Mouse (Mus musculus): ENCODE results near the gene Ctnna3. TPM values are rescaled to one million over a fixed set of nuclear protein-coding genes. Genes with fewer than 3 reads are reported as not detected.
"Not testable (repeated sequence)": the region's sequence is repeated elsewhere in the genome, so short reads cannot be mapped to it uniquely, and the experiment has no call there.

The Ctnna3 gene
- 0.10 and 0.25 TPM in 2 replicates for polyA plus RNA-seq (2012; rRNA removed)

DNA sequence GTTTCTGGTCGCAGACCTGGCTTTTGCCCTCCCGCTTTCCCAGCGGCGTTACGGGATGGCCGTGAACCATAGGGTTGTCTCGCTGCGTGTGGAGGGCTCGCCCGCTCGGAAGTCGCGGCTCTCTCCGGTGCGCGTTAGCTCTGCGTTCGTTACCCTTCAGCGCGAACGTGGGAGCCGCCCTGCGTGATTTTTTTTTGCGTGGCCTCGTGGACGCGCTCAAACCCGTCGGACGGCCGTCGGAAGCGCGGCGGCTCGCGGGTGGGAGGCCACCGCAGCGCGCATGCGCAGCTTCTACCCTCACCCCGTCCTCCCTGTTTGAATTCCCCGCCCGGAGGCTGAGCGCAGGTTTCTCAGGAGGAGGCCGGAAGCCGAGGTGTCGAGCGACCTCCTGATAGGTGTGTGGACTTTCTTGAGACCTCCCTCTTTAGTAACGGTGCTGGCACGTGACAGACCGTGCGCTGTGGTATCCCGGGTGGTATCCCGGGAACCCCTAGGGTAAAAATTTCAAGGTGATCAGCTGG lies at the start of gene Ctnna3:
TSS of gene Ctnna3 (plus strand) at position 314 of the 521 bp plus-strand sequence.
- peak; percentile 98 for DNase-seq (ENCODE audit: low read depth)
- TF ChIP-seq CTCF (IDR thresholded peaks at IDR 0.05; ENCODE audit: borderline replicate concordance, extremely low read depth, insufficient read depth, insufficient read length), result no peak
- TF ChIP-seq POLR2A (IDR thresholded peaks at IDR 0.05; ENCODE audit: borderline replicate concordance, extremely low read depth, insufficient read depth, insufficient read length, poor library complexity, severe bottlenecking), result peak; percentile 46; the same call in 1 of the 2 replicates

DNA sequence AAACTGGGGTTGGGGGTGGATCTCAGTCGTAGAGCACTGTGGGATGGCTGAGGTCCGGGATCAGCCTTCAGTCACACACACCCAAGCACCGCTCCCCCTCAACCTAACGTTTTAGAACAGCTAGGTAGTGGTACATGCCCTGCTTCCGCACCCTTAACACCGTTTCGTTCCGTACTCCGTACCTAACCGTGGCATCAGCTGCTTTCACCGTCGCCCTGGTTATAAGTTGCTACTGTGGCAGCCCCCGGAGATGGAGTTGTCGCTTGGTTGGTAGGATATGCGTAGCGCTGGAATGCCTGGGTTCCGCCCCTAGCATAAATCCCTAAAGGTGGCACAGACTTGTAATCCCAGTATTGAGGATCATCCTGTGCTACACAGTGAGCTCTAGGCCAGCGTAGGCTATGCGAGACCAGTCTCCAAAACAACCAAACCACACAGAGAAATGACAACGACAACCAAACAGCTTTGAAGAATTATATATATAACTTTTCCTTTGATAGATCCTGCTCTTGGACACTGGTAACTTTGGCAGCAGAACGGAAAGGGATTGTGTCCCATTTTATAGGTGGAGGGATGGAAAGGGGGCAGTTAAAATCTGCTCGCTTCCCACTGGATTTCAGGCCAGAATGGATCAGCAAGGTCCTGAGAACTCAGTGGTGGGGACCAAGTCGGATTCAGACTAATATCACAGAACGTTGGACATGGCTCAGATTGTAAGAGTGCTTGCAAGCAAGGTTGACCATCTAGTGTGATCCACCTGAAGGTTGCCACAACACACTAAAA lies 48.2 kb upstream of the Ctnna3 start, which contains the start of gene Sirt1:
TSS of gene Sirt1 (minus strand) at position 207 of the 783 bp plus-strand sequence.
- DNase-seq (ENCODE audit: low read depth), result peak; percentile 15
- TF ChIP-seq CTCF (IDR thresholded peaks at IDR 0.05; ENCODE audit: borderline replicate concordance, extremely low read depth, insufficient read depth, insufficient read length) (no peak), POLR2A (IDR thresholded peaks at IDR 0.05; ENCODE audit: borderline replicate concordance, extremely low read depth, insufficient read depth, insufficient read length, poor library complexity, severe bottlenecking) (no peak)

DNA sequence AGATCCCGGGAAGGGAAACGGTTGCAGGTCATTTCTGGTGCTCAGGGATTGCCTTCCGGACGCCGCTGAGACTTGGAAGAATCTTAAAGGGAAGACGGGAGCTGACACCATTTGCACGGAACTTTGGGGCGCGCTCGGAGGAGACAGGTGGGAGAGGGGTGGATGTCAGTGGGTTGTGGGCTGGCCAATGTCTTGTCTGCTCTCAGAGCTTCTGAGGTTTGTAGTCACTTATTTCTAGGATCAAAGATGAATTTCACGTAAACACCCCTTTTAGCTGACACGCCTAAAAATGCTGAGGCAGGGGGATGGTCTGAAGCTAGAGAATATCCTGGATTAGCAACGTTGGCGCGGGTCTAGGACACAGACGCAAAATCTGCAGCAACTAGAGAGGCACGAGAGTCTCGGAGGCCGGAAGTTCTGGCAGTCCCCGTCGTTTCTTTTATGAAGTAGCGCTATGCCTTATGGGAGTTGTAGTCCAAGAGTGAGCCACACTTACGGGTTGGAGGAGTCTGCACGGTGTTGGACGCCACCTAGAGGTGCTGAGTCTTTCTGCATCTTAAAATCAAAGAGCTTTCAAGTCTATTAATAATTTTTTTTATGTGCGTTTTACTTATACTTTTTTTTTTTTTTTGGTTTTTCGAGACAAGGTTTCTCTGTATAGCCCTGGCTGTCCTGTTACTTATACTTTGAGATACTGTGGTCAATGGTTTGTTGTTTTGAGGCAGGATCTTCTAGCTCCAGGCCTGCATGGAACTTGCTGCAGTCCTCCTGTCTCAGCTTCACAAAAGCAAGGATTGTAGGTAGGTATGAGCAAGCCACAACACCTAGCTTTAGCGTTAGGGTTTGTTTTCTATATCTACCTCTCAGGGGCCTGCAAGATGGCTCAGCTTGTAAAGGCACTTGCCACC lies 47.3 kb upstream of the Ctnna3 start, which contains the start of gene Dnajc12:
TSS of gene Dnajc12 (plus strand) at position 72 of the 908 bp plus-strand sequence.
- TF ChIP-seq CTCF (IDR thresholded peaks at IDR 0.05; ENCODE audit: borderline replicate concordance, extremely low read depth, insufficient read depth, insufficient read length), result peak; percentile 73
- TF ChIP-seq POLR2A (IDR thresholded peaks at IDR 0.05; ENCODE audit: borderline replicate concordance, extremely low read depth, insufficient read depth, insufficient read length, poor library complexity, severe bottlenecking), result peak; percentile 51; the same call in 1 of the 2 replicates
- DNase-seq (ENCODE audit: low read depth), result peak; percentile 99

DNA sequence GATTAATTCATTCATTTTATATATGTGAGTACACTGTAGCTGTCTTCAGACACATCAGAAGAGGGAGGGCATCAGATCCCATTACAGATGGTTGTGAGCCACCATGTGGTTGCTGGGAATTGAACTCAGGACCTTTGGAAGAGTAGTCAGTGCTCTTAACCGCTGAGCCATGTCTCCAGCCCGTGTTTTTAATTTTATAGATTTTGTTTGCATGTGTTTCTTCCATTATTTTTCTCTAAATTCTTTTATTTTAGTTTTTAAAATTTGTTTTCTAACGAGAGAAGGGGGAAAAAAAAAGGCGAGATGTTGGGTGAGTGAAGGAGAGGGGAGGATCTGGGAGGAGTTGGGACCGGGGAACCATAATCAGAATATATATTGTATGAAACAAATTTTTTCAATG lies 44.0 kb upstream of the Ctnna3 start:
- DNase-seq (ENCODE audit: low read depth), result not testable (repeated sequence)

DNA sequence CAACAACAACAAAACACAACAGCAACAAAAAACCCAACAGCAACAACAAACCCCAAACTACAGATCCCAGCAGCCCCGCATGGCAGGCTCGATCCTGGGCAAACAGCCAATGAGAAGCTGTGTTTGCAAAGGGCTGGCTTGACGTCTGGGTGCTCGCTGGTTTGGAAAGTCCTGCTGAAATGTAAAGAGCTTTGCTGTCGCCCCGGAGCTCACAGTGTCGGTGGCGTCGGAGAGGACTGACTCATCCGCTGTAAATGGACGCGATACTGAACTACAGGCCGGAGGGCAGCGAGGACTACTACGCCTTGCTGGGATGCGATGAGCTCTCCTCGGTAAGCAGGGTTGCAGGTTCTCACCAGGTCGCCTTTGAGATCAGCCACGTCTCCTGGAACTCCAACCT lies 43.5 kb upstream of the Ctnna3 start:
- TF ChIP-seq CTCF (IDR thresholded peaks at IDR 0.05; ENCODE audit: borderline replicate concordance, extremely low read depth, insufficient read depth, insufficient read length) (no peak), POLR2A (IDR thresholded peaks at IDR 0.05; ENCODE audit: borderline replicate concordance, extremely low read depth, insufficient read depth, insufficient read length, poor library complexity, severe bottlenecking) (peak; percentile 24; the same call in 1 of the 2 replicates)
- peak; percentile 96 for DNase-seq (ENCODE audit: low read depth)

DNA sequence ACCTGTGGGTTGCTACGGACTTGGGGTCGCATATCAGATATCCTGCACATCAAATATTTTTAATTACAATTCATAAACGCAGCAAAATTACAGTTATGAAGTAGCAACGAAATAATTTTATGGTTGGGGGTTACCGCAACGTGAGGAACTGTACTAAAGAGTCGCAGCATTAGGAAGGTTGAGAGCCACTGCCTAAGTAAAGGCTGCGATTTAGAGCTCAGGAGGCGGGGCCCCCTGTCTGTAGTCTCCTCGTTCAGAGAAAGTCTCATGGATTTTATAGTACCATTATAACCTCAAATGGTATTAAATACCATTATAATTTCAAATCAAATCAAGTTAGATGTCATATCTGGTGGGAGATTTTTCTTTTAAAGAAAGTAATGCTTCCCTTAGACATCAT lies 42.9 kb upstream of the Ctnna3 start:
- DNase-seq (ENCODE audit: low read depth), result peak; percentile 37
- TF ChIP-seq CTCF (IDR thresholded peaks at IDR 0.05; ENCODE audit: borderline replicate concordance, extremely low read depth, insufficient read depth, insufficient read length) (no peak), POLR2A (IDR thresholded peaks at IDR 0.05; ENCODE audit: borderline replicate concordance, extremely low read depth, insufficient read depth, insufficient read length, poor library complexity, severe bottlenecking) (no peak)

DNA sequence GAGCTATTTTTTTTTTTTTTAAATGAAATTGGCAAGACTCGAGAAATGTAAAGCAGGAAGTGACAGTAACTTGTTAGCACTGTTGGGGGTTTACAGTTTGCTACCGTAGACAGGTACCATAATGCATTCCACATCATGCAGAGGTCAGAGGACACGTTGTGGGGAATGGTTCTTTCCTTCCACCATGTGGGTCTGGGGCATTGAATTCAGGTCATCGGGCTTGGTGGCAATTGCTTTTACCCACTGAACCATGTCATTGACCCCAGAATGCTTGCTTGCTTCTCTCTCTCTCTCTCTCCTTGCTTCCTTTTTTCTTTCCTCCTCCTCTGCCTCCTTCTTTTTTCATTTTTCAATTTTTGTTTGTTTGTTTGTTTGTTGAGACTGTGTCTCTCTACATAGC lies 41.0 kb upstream of the Ctnna3 start:
- no peak for DNase-seq (ENCODE audit: low read depth)
- TF ChIP-seq POLR2A (IDR thresholded peaks at IDR 0.05; ENCODE audit: borderline replicate concordance, extremely low read depth, insufficient read depth, insufficient read length, poor library complexity, severe bottlenecking) (no peak), CTCF (IDR thresholded peaks at IDR 0.05; ENCODE audit: borderline replicate concordance, extremely low read depth, insufficient read depth, insufficient read length) (no peak)

DNA sequence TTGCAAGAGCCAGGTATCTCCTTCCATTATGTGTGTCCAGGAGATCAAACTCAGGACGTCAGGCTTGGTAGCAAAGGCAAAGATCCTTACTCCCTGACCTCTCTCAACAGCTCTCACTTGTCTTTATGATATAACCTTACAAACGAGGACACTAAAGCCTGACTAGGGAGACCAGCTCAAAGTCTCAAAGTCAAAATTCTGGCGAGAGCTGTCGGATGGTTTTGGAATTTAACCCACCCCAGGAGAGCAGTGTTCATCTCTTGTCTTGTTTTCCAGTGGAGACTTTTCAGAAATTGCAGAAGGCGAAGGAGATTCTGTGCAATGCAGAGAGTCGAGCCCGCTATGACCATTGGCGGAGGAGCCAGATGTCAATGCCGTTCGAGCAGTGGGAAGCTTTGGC lies 32.9 kb upstream of the Ctnna3 start:
- no peak for DNase-seq (ENCODE audit: low read depth)
- no peak for TF ChIP-seq CTCF (IDR thresholded peaks at IDR 0.05; ENCODE audit: borderline replicate concordance, extremely low read depth, insufficient read depth, insufficient read length)
- no peak for TF ChIP-seq POLR2A (IDR thresholded peaks at IDR 0.05; ENCODE audit: borderline replicate concordance, extremely low read depth, insufficient read depth, insufficient read length, poor library complexity, severe bottlenecking)

DNA sequence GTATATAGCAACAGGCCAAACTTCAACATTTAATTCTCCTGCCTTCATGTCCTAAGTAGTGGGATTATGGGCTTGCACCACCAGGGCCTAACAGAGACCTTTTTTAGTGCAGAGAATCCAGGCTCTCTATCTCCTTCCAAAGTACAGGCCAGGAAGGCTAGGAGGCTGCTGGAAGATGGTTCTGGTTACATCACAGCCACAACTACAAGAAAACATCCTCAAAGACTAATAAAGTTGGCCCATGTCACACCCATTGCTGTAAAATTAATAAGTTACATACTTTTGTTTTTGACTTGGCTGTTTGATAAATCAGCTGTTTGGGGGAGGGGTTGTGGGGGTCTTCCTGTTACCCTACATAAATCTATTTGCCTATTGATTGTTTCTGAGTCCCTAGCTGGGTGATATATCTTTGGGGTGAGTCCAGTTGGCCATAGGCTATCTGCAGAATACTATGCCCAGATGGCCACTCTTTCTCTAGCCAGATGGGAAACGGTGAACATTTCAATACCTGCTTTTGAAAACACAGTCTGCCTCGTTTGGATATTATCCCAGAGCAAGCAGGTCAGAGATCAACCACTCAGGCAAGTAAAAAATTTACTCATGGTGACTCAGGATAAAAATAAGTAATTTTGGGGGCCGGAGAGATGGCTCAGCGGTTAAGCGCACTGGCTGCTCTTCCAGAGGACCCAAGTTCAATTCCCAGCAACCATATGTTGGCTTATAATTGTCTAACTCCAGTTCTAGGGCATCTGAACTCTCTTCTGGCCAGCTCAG lies 27.0 kb upstream of the Ctnna3 start:
- no peak for TF ChIP-seq POLR2A (IDR thresholded peaks at IDR 0.05; ENCODE audit: borderline replicate concordance, extremely low read depth, insufficient read depth, insufficient read length, poor library complexity, severe bottlenecking)
- DNase-seq (ENCODE audit: low read depth), result no peak

DNA sequence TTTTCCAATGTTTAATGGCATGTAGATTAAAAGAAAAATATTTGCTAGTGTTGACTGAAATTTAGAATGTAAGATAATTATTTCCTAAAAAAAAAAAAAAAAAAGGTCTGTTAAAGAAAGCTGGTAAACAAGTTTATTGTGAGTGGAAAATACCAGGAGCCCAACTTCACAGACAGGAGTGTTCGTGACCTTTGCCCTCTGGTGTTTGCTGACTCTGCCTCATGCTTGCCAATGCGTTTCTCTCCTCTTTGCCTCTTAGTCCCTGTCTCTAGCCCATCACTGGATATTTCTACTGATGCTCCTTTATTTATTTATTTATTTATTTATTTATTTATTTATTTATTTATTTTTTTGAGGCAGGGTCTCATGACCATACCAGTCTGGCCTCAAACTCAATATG lies 26.3 kb upstream of the Ctnna3 start:
- TF ChIP-seq POLR2A (IDR thresholded peaks at IDR 0.05; ENCODE audit: borderline replicate concordance, extremely low read depth, insufficient read depth, insufficient read length, poor library complexity, severe bottlenecking) (no peak), CTCF (IDR thresholded peaks at IDR 0.05; ENCODE audit: borderline replicate concordance, extremely low read depth, insufficient read depth, insufficient read length) (no peak)
- no peak for DNase-seq (ENCODE audit: low read depth)

Measured in brain, embryonic 14.5 days (tissue).